Mouse (Mus musculus) neutrophil, adult 5-6 weeks (primary cell): ENCODE results near the gene Dytn. TPM values are rescaled to one million over a fixed set of nuclear protein-coding genes. Genes with fewer than 3 reads are reported as not detected.

Experiments used
- ATAC-seq: fragments of 151-379, 151-347 bp; 2 replicates; pipeline ENCODE4 v1.8.0; 2017; ENCODE audit warnings: mild to moderate bottlenecking, moderate TSS enrichment; ENCODE audit not compliant: insufficient number of reproducible peaks, poor library complexity, low FRiP score, severe bottlenecking; ENCODE audit errors: extremely low read depth
- total RNA-seq: library from RNA; stranded (forward); fragments of 200-1000 nt; gene quantifications from 2 replicates; pipeline ENCODE4 v1.2.3, GENCODE M21; 2017

Dytn gene
- not detected in 2 replicates for total RNA-seq

DNA sequence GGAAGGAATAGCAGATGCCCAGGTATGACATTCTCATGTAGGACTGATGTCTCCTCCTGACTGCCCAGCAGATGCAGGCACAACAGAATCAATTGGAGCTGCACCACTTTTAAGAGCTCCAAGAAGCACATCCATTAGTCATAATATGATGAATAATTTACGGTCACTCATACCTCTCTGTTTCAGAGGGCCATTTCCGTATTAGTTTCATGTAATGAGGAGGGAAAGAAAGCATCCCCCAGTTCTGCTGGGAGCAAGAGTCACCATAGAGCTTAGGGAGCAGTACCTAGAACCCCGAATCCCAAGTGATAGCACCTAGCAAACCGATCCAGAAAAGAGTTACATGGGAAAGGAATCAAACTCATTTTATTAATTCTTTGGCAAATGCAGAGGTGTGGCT lies at the start of gene Dytn:
TSS of gene Dytn (minus strand) at position 101 of the 400 bp plus-strand sequence.
- ATAC-seq = no peak

DNA sequence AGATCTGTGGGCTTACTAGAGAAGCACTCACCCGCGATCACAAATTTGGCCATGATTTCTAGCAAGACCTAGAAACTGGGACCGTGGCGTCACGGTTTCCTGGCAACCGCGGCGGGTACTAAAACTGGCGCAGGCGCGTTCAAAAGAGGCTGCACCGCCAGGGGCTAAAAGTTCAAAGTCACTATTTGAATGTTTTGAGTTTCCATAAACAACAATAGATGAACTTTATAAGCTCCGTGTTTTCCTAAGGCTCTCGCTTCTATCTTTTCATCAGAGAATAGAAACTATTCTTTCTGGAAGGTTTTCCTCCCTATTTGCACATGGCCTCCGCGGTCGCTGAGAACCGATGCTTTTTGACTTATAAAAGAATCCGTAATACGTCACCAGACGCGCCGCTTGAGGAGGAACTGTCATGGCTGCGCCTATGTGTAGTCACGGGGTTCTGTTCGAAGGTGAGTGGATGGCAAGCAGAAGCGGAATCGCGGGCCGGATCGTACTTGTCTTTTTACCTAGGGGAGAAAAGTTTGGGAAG lies 43.6 kb upstream of the Dytn start, which contains the start of the genes Mdh1b and Fastkd2:
TSS of gene Mdh1b (minus strand) at position 79 of the 532 bp plus-strand sequence.
TSS of gene Fastkd2 (plus strand) at position 375 of the 532 bp plus-strand sequence.
- peak; percentile 98 for ATAC-seq

DNA sequence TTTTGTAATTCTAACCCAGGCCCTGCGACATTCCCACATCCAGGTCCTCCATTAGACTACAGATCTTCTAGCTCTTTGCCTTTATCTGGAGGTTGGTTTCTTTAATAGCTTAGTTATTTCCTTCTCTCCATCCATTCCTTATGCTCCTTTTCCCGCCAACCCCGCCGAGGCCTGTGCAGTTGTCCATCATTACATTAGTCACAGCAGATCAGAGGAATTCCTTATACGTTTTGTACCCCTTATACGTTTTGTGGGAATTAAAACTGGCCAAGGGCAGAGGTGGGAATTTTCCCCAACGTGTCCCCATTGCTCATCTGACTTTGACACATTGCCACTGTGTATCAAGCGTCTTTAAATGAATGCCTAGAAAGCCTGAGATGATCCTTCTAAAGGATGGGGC lies 43.1 kb upstream of the Dytn start:
- ATAC-seq = no peak

DNA sequence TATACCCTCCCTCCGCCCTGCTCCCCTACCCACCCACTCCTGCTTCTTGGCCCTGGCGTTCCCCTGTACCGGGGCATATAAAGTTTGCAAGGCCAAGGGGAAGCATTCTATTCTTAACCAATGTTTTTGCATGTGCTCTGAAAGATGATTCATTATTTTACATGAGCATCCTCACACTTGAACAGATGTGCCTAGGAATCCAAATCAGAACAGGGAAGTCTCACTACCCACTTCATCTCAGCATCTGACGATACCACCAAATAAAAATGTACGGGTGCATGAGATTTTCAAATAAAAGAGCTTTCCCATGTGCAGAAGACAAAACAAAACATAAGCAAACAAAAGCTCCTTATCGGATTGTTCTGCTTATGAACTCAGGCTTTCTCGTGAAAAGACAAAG lies 33.4 kb upstream of the Dytn start:
- ATAC-seq = no peak

DNA sequence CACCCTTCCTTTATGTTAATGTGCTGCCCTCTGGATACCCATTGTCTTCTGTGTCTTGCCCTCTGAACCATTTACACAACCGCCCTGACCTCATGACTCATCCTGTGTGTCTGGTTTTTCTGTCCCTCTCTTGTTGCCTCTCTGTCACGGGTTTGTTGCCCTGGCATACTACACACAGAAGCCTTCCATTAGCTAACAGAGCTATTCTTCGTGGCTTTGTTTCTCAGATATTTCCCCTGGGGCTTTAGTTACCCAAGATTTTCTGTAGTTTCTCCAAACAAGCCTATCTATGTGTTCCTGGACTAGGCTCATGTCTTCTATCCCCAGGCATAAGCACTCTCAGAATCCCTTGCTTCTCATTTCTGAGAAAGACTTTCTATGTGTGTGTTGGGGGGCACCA lies 22.1 kb upstream of the Dytn start:
- no peak for ATAC-seq

DNA sequence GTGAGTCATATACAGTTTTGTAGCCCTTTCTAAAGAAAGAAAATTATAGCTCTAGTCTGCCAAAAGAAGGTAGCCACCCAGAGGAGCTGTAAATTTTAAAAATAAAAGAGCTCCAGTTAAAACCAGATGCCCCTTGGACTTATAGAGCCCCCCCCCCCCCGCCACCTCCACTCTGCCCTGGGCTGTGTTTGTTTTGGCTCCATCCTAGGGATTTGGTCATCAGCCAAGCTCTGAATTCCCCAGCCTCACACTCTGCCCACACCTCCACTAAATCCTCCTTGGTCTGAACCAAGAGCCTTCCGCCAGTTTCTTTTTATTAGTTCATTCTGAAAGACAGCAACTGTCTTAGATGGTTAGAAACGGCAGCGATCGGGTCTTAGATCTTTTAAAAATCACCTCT lies 19.0 kb upstream of the Dytn start:
- ATAC-seq = no peak

DNA sequence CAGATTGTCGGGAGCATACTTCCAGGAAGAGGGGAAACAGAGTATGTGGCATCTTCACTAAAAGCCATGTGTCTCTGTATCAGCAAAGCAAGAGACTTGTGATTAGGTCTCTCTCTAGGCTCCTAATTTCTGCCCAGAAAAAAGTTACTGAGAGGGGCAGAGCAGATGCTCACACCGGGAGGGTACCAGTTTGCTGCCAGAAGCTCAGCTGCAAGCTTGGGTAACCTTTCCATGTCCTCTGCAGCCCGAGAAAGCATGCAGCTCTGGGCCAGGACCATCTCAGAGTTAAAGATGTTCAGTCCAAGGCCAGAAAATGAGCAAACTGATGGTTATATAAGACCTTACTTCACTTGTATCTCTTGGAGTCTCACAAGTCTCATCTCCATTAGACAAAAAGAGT lies 10.1 kb upstream of the Dytn start:
- no peak for ATAC-seq

DNA sequence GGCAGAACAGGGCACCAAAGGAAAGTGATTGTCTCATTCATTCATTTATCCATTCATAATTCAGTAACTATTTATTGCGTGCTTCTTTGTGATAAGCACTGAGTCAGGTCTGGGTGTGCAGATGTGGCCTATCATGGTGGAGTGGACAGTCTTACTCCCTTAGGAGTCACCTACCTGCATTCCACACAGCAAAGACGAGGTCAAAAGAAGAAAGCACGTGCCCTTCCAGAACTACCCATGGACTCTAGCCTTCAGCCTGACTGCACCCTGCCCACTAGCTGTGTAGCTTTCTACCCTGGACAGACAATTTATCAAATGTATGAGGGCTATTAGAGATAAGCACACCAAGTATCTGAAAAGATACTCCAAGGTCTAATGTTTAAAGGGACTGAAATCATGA lies 10.8 kb downstream of the Dytn start:
- no peak for ATAC-seq

DNA sequence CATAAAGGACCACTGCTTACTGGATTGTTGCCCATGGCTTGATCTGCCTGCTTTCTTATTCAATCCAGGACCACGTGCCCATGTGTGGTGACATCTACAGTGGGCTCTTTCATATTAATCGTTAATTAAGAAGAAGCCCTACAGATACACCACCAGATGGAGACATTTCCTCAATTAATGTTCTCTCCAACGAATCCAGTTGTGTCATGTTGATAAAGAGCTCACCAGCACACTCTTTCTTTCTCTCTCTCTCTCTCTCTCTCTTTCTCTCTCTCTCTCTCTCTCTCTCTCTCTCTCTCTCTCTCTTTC lies 17.9 kb downstream of the Dytn start:
- no peak for ATAC-seq

DNA sequence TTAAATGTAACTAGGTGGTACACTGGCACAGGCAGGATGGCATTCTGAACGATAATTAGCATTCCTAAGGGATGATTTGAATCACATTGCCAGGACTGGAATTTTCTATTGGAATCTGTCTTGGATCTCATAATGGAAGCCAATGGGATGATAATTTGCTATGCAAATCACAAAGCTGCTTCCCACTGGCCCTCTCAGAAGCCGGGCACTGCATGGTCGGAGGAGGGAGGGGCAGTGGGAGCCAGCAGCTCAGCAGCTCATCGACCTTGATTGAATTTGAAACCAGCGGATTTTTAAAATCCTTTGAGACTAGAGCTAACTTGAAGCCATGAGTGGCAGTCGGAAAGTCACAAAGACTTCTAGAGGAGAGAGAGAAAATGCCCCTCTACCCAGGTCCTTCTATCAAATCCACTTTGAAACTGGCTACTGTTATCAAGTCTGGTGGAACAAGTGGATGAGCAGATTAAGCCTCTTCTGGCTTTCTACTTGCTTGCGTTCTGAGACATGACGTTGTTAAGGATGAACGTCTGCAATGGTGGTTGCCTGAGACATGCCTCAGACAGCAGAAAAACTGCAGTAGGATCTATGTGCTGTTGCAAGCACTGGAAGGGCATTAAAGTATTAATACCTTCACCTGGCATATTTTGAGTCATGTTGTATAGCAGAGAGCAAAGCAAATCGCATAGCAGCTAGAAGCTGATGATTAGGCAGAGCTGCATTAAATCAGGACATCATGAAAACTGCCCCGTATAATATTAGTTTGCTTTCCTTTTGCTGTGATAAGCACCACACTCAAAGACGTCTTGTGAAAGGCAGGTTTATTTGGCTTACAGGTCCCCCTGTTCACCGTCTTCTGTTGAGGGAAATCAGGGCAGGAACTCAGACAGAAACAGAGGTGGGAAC lies 18.5 kb downstream of the Dytn start:
- ATAC-seq = no peak

DNA sequence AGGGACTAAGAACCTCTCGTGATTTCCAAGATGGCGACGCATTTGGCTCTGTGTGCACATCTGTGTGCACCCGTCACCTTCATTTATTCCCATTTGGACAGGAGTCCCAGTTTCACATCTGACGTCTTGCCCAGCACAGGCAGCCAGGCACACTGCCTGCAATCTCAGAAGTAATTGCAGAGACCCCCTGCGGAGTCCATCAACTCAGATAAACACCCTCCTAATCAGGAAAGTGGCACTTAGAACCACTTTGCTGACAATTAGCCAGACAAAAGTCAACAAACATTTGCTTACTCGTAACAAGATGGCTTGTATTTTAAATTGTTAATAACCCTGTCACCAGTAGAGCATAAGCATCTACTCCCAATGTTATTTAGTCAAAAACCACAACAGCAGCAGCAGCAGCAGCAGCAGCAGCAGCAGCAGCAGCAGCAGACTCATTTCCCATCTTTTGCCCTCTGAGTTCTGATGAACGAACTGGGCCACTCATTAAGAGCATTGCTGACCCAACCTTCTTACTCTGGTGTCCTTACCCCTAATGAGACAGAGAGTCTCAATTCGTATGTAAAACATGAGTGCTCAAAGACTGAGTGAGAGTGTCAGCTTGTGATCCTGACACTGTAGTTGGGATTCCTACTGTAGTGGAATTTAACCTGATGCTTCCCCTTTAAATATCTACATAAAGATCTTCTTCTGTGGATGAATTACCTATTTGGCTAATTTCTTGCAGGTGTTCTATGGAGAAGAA lies 19.4 kb downstream of the Dytn start:
- no peak for ATAC-seq

DNA sequence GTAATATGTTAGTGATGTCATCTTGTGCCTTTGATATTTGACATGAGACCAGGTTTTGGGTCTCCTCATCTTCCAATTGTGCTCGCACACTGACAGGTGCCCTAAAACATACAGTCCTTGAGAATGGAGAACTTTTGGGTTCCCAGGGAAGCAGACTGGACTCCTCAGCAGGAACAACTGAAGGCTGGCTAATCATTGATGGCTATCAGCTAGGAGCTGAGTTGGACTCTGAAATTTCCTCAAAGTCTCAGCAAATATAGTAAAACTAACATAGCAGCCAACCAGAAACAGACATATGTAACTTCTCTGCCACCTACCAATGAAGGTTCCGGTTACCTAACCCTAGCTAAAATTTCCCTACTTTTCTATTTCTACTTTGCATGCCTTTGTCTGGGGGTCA lies 20.6 kb downstream of the Dytn start:
- ATAC-seq = no peak

DNA sequence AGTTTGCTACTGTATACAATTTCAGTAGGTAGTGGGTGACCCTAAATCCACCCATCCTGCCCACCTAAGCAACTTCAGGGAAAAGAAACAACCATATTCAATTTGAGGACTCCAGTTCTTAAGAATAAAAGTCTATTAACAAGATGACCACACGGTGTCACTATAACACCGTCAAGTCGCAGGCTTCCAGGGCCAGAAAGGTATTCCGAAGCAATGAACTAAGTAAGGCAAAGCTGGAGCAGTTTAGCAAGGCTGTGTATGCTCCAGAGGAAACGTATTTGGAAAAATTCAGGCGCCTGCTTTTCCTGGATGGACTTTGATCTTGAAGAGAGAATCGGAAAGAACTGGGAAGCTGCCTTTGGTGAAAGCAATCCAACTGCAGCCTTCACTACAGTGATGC lies 27.1 kb downstream of the Dytn start:
- peak; percentile 57 for ATAC-seq

DNA sequence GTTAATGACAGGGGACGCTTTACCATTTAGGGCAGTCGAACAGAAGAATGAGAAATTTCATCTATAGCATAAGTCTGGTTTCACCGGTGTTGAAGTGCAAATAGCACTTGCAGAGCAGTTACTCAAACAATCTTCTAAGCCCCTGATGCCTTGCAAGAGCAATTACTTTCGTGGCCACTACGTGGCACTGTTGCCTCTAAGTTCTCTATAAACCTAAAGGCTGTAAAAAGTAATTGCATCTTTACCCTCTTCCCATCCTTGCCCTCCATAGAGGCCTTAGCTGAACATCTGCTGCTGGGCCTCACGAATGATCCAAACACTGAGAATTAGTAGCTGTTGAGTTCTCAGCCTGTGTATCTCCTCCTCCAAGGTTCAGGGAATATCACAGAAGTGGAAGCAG lies 28.7 kb downstream of the Dytn start:
- ATAC-seq = peak; percentile 49; the same call in 1 of the 2 replicates

DNA sequence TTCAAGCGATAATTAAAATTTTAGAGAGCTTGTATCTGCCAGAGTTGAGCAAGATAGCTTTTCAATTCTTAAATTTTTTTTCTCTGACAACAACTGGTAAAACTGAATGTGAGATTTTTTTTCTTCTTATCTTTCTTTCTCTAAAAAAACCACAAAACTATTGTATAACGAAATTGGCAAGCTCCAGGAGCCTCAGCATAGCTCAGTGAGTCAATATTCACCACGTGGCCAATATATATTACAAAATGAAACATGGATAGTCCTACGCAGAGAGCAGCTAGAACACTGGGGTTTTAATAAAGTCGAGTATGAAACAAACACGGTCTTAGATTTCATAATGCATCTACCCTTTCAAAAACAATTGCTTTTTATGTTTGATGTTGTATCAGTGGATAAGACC lies 46.8 kb downstream of the Dytn start:
- no peak for ATAC-seq

DNA sequence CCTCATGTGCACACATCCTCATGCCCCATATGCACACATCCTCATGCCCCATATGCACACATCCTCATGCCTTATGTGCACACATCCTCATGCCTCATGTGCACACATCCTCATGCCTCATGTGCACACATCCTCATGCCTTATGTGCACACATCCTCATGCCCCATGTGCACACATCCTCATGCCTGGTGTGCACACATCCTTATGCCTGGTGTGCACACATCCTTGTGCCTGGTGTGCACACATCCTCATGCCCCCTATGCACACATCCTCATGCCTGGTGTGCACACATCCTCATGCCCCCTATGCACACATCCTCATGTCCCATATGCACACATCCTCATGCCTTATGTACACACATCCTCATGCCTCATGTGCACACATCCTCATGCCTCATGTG lies 56.3 kb downstream of the Dytn start:
- ATAC-seq = peak; percentile 51; the same call in 1 of the 2 replicates

DNA sequence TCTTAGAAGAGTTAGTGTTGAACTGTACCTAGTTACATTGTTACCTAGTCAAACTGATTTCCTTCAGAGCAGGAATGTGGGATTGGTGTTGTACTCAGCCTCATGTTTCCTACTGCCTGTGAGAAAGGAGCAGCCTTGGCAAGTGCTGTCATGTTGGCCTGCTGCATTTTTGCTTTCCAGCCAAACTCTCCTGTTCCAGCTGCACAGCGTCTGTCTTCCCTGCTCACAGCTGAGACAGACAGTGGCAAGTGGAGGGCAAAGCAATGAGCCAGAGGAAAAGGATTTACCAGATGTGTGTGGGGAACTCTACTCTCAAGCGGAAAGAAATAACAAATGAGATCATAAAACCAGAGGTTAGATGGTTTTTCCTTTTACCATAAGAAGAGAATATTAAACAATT lies 58.5 kb downstream of the Dytn start:
- no peak for ATAC-seq

DNA sequence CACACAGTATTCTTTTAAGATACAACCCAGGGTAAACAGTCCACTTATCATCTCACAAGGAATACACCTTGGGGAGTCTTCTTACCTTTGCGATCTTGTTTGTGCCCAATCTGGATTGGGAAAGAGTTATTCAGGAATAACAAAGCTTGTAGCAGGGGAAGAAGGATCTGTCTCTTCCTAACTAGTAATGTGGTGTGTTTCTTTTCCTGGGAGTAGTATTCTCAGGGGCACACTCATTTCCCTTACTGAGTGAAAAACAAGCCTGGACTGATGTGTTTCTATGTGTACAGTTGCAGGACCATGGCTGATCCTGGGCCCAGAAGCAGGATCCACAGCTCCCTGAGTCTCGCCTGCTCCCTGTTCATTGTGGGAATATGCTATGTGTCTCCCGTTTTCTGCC lies 71.1 kb downstream of the Dytn start, which contains the start of gene Gm39653:
TSS of gene Gm39653 (plus strand) at position 301 of the 400 bp plus-strand sequence.
- ATAC-seq = no peak

DNA sequence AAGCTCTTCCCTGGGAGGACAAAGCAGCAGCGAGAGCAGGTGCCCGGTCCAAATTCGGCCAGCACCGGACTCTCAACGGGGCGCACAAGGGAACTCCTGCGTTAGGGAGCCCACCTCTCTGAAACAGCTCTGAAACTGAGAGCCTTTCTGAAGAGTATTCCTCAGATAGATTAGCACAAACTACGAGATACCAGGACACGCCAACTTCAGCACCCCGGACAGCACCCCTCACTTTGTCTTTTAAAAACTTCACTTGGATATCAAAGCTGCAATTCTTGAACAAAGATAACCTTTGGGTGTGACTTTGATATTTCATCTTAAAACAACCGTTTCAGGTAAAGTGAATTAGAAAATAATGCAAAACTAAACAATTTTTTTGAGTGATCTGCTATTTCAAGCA lies 72.1 kb downstream of the Dytn start:
- no peak for ATAC-seq

DNA sequence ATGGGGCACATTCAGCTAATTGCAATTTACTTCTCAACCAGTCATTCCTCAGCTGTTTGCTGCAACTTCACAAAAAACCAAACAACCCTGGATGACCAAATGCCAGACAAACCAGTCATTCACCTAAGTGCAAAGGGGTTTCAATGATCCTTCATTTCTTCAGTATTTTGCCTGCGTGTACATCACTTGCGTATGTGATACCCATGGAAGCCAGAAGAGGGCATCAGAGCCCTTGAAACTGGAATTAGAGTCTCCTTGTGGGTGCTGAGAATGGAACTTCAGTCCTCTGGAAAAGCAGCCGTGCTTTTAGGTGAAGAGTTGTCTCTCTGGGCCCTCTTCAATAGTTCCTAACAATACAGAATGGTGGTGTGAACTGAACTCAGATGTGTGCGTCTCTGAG lies 77.1 kb downstream of the Dytn start:
- ATAC-seq = no peak
